Mouse (Mus musculus) hindbrain, embryonic 14.5 days (tissue): ENCODE data around the gene Mark3. TPM values are rescaled to one million over a fixed set of nuclear protein-coding genes. Genes with fewer than 3 reads are reported as not detected.

Experiments used
- ATAC-seq: fragments of 200-750 bp; cut with Nextera tagmentation; 2 replicates; pipeline ENCODE4 v1.8.0; 2017; ENCODE audit warnings: moderate number of reproducible peaks, mild to moderate bottlenecking, moderate TSS enrichment, moderate library complexity; ENCODE audit not compliant: low FRiP score
- DNase-seq: peaks from one replicate; pipeline ENCODE4 v3.0.0-alpha.2; 2015; ENCODE audit warnings: low spot score
- H3K27ac ChIP-seq: fragments of 300-500 bp; sonication (generic); 2 replicates; pipeline ENCODE4 v1.5.1; 2014; ENCODE audit warnings: mild to moderate bottlenecking, moderate library complexity
- H3K27me3 ChIP-seq: fragments of 300-500 bp; sonication (generic); 2 replicates; pipeline ENCODE4 v1.6.1; 2014; ENCODE audit warnings: mild to moderate bottlenecking, low read length, mixed read lengths; ENCODE audit not compliant: control insufficient read depth, insufficient read depth
- H3K36me3 ChIP-seq: fragments of 300-500 bp; sonication (generic); replicated peaks from 2 replicates; pipeline ENCODE4 v1.6.1; 2014; ENCODE audit not compliant: control insufficient read depth, insufficient read depth
- H3K4me1 ChIP-seq: fragments of 300-500 bp; sonication (generic); replicated peaks from 2 replicates; pipeline ENCODE4 v1.6.1; 2014; ENCODE audit warnings: antibody characterized with exemption, low read length, mixed read lengths; ENCODE audit not compliant: control insufficient read depth, insufficient read depth
- H3K4me2 ChIP-seq: fragments of 300-500 bp; sonication (generic); replicated peaks from 2 replicates; pipeline ENCODE4 v1.6.1; 2014; ENCODE audit warnings: mild to moderate bottlenecking, moderate library complexity
- H3K4me3 ChIP-seq: fragments of 300-500 bp; sonication (generic); replicated peaks from 2 replicates; pipeline ENCODE4 v1.5.1; 2014; ENCODE audit warnings: mild to moderate bottlenecking, low read length
- H3K9ac ChIP-seq: fragments of 300-500 bp; sonication (generic); 2 replicates; pipeline ENCODE4 v1.6.1; 2014
- H3K9me3 ChIP-seq: fragments of 300-500 bp; sonication (generic); 2 replicates; pipeline ENCODE4 v1.6.1; 2016; ENCODE audit warnings: low read length; ENCODE audit not compliant: control insufficient read depth
- WGBS: fragments of 180-500 bp; shearing (Covaris S2); extraction: QIAGEN DNeasy Blood & Tissue Kit; methylation state at CpG from one replicate; pipeline ENCODE4 v1.1.7; 2014; 5-methylcytosine and 5-hydroxymethylcytosine counted together
- polyA plus RNA-seq: library from polyadenylated mRNA; unstranded; fragments of >200 nt; fragmentation: Nextera tagmentation; extraction: Ambion mirVana; gene quantifications from 2 replicates; pipeline ENCODE4 v1.2.1, GENCODE M21; 2014

The Mark3 gene
- polyA plus RNA-seq, 1 experiment from 2014 or later = 76.4 TPM

DNA sequence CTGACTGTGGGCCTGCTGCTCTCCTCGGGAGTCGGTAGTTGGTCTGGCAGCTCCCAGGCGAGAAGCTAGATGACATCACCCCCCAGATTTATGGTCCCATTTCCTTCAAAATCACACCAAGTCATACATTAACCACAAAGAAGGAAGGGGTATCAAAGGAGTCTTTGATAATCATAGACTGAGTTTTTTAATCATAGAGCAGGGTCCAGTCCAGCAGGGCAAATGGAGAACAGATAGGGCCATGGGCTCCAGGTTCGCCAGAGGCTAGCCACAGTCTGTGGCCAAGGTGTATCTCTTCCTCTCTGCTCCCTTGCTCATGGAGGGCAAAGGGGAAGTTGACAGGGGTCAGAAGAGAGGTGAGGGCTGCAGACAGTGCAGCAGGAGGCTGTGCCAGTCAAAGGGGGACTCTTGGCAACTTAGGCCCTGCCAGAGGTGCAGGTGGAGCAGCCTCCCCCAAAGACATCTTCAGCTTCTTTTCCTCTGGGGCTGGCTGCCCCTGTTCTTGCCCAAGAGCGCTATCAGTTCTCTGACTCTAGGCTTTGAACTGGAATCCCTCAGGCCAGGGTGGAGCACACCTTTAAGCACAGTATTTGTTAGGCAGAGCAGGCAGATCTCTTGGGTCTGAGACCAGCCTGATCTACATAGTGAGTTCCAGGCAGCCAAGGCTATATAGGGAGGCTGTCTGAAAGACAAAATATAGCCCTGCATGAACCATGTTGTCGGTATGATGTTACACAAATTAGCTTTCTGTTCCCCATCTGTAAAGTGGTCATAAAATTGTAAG lies 101.7 kb downstream of the Mark3 start:
- Histone ChIP-seq H3K9ac (no peak overlapping the region), H3K27me3 (no peaks in the 10 kb centered on the region), H3K9me3 (no peaks in the 10 kb centered on the region), H3K27ac (no peak overlapping the region), H3K4me3 (no peak overlapping the region), H3K4me1 (peaks cover 23% of the 10 kb centered on the region), H3K4me2 (no peak overlapping the region), H3K36me3 (0 out of 2 replicates have a peak, but pooled peaks cover 3% of the 10 kb centered on the region)
- 89% methylated on average over 6 of the region's 6 CpGs for WGBS
- ATAC-seq = no peak
- no peak for DNase-seq

DNA sequence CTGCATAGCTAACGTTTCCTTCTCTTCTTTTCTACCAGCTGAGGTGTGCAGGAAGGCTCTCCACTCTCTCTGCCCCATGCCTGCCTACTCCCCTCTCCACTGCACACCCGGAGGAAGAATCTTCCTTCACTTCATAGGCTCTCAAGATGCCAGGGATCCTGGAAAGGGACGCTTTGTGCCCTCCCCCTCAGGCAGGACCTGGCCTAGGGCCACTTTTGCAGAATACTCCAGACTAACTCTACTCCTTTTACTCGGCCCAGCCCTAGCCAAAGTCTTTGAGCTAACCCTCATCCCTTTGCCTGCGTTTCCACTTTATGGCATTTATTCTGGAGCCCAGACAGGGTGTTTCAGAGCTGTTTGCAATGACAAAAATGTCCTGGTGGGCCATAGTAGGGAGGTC lies 103.1 kb downstream of the Mark3 start:
- DNase-seq = peak; percentile 40
- Histone ChIP-seq H3K9ac (peak overlapping the region; percentile 70), H3K4me2 (peak overlapping the region; percentile 79), H3K27ac (peak overlapping the region; percentile 96), H3K4me3 (peak overlapping the region; percentile 87), H3K9me3 (no peaks in the 10 kb centered on the region), H3K27me3 (no peaks in the 10 kb centered on the region), H3K4me1 (peaks cover 23% of the 10 kb centered on the region), H3K36me3 (0 out of 2 replicates have a peak, but pooled peaks cover 14% of the 10 kb centered on the region)
- peak; percentile 41 for ATAC-seq
- 8% methylated on average over 5 of the region's 5 CpGs for WGBS

DNA sequence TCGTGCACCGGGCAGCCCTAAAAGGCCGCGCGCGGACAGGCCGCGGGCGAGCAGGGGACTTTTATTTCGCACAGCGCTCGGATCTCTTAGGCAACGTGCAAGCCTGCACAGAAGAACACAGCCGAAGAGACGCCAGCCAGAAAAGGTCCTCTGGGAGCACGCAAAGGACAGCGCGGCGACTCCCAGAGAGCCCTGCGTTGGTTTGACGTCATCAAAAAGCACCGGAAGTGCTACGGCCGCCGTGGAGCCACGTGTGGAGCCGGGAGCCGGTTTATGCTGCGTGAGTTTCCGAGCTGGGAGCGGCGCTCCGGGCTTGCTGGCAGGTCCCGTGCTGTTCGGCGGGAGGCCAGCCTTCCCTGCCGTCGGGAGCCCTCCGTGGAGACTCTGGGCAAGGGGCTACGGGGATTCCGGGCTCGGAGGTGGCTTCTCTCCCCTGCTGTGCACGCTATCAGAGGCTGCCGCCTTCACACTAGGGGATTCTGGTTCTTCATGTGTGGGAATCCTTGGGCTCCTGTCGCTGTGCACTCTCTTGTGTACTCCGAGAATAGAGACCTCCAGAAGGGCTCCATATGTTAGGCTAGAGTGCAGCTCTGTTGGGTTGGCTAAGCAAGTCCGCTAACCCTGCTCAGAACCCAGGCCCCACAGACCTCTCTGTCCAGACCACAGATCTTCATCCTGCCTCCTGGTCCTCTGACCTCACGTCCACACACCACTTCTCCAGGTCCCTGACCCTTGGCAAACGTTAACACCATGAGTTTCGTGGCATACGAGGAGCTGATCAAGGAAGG lies 103.8 kb downstream of the Mark3 start, which contains the start of gene Trmt61a:
Gene Trmt61a, plus strand, starts transcription at position 224 of the 788 bp plus-strand sequence.
- ATAC-seq = peak; percentile 91
- 0 out of 2 replicates have a peak, but pooled peaks cover 18% of the 10 kb centered on the region for H3K36me3 ChIP-seq
- no peaks in the 10 kb centered on the region for H3K9me3 ChIP-seq
- DNase-seq = peak; percentile 97
- no peaks in the 10 kb centered on the region for H3K27me3 ChIP-seq
- H3K4me1 ChIP-seq = peaks cover 17% of the 10 kb centered on the region
- WGBS = under 1% methylated on average over 51 of the region's 51 CpGs
- peak within 1 kb of the TSS; percentile 79 for H3K4me2 ChIP-seq
- peak within 1 kb of the TSS; percentile 70 for H3K9ac ChIP-seq
- H3K27ac ChIP-seq = peak within 1 kb of the TSS; percentile 96
- peak within 1 kb of the TSS; percentile 87 for H3K4me3 ChIP-seq

GRCm38 (mm10) chr12:111678670-111678933 lies 104.3 kb downstream of the Mark3 start:
- Histone ChIP-seq H3K27me3 (no peaks in the 10 kb centered on the region), H3K4me2 (peak overlapping the region; percentile 79), H3K9me3 (no peaks in the 10 kb centered on the region), H3K4me3 (peak overlapping the region; percentile 87), H3K27ac (no peak overlapping the region), H3K36me3 (peaks cover 18% of the 10 kb centered on the region; the same call in 1 of the 2 replicates), H3K4me1 (peaks cover 17% of the 10 kb centered on the region), H3K9ac (peak overlapping the region; percentile 70)
- 9% methylated on average over 13 of the region's 13 CpGs for WGBS
- ATAC-seq (no peak), DNase-seq (no peak)

DNA sequence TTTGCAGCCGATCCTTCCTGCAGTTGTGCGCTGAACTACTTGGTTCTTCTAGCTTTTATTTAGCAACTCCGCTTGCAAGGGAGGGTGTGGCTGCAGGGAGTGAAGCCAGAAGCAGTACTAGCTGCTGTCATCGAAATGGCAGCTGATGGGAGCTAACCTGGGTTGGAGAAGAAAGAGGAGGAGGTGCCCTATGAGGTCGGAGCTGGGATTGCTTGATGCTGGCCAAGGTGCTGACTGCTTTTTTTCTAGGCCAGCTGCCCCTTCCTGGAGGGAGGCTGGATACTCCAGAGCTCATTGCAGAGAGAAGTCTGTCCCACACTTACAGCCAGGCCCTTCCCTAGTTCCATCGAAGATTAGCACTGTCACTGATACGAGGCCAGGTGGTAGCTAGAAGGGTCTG lies 104.7 kb downstream of the Mark3 start:
- DNase-seq (no peak), ATAC-seq (no peak)
- H3K27ac ChIP-seq = no peak overlapping the region
- 60% methylated on average over 7 of the region's 7 CpGs for WGBS
- peak overlapping the region; percentile 70; the same call in 1 of the 2 replicates for H3K9ac ChIP-seq
- H3K4me2 ChIP-seq = peak overlapping the region; percentile 79
- H3K4me3 ChIP-seq = peak overlapping the region; percentile 87
- peaks cover 18% of the 10 kb centered on the region; the same call in 1 of the 2 replicates for H3K36me3 ChIP-seq
- no peaks in the 10 kb centered on the region for H3K9me3 ChIP-seq
- no peaks in the 10 kb centered on the region for H3K27me3 ChIP-seq
- peaks cover 17% of the 10 kb centered on the region for H3K4me1 ChIP-seq

- no peak for ATAC-seq
- H3K4me3 ChIP-seq = no peak overlapping the region
- WGBS = 94% methylated on average over 13 of the region's 13 CpGs
- H3K4me1 ChIP-seq = peaks cover 17% of the 10 kb centered on the region
- no peaks in the 10 kb centered on the region for H3K27me3 ChIP-seq
- DNase-seq = no peak
- no peak overlapping the region for H3K27ac ChIP-seq
- no peak overlapping the region for H3K4me2 ChIP-seq
- H3K36me3 ChIP-seq = peaks cover 18% of the 10 kb centered on the region; the same call in 1 of the 2 replicates
- H3K9me3 ChIP-seq = no peaks in the 10 kb centered on the region
- H3K9ac ChIP-seq = no peak overlapping the region
These were observed 106.3 kb downstream of the Mark3 start for GRCm38 (mm10) chr12:111680661-111681060.

GRCm38 (mm10) chr12:111681305-111681704 lies 107.0 kb downstream of the Mark3 start:
- ATAC-seq = no peak
- H3K4me2 ChIP-seq = no peak overlapping the region
- peaks cover 18% of the 10 kb centered on the region; the same call in 1 of the 2 replicates for H3K36me3 ChIP-seq
- no peak overlapping the region for H3K4me3 ChIP-seq
- no peak for DNase-seq
- no peaks in the 10 kb centered on the region for H3K9me3 ChIP-seq
- no peak overlapping the region for H3K27ac ChIP-seq
- H3K4me1 ChIP-seq = peaks cover 17% of the 10 kb centered on the region
- H3K27me3 ChIP-seq = no peaks in the 10 kb centered on the region
- H3K9ac ChIP-seq = no peak overlapping the region
- WGBS = 82% methylated on average over 8 of the region's 8 CpGs

DNA sequence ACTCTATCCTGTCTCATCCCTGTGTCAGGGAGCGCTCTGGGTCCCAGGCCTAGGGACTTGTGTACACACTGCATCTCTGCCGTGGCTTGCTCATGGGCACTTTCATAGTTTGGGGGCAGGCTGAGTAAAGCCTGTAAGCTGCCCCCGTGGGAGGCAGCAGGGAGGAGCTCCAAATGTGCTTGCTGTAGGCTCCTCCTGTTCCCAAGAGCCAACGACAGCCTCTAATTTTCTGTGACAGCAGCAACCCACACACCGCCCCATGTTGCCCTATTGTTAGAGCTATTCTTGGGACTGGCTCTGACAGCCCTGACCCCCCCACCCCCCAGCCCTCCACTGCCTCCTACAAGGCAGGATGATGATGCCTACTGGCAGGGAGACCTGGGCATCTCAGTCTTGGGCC lies 107.7 kb downstream of the Mark3 start:
- ATAC-seq = no peak
- H3K4me3 ChIP-seq = no peak overlapping the region

DNA sequence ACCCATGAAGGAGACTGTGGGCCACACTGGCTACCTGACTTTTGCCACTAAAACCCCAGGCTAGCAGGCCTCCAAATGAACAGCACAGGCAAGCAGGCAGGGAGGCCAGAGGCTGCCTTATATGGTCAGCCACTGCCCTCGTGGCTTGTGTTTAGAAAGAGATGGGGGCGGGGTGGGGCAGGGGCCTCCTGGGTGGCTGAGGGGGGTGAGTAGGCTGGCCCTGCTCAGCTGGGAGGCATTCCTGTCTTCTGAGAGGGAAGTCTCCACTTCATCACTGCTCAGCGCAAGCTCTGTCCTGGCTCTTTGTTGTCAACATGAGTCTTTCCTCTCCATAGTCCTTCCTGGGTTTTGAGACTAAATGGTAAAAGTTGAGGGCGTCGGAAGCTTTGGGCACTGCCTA lies 108.5 kb downstream of the Mark3 start:
- H3K4me3 ChIP-seq = no peak overlapping the region
- peaks cover 18% of the 10 kb centered on the region; the same call in 1 of the 2 replicates for H3K36me3 ChIP-seq
- no peak for DNase-seq
- H3K9ac ChIP-seq = no peak overlapping the region
- ATAC-seq = no peak
- H3K27me3 ChIP-seq = no peaks in the 10 kb centered on the region
- no peak overlapping the region for H3K27ac ChIP-seq
- H3K4me1 ChIP-seq = peaks cover 21% of the 10 kb centered on the region
- WGBS = 67% methylated on average over 5 of the region's 5 CpGs
- no peak overlapping the region for H3K4me2 ChIP-seq
- no peaks in the 10 kb centered on the region for H3K9me3 ChIP-seq

More for the DNA sequence above, 107.7 kb downstream of the Mark3 start:
- H3K9ac ChIP-seq = no peak overlapping the region
- H3K4me1 ChIP-seq = peaks cover 19% of the 10 kb centered on the region
- peaks cover 18% of the 10 kb centered on the region; the same call in 1 of the 2 replicates for H3K36me3 ChIP-seq
- WGBS = 82% methylated on average over 5 of the region's 5 CpGs
- no peak overlapping the region for H3K27ac ChIP-seq
- no peak for DNase-seq
- H3K27me3 ChIP-seq = no peaks in the 10 kb centered on the region
- no peak overlapping the region for H3K4me2 ChIP-seq
- H3K9me3 ChIP-seq = no peaks in the 10 kb centered on the region
